Mouse (Mus musculus) hindbrain, embryonic 15.5 days (tissue): Measurements from ENCODE around the gene Cacnb2. TPM values are rescaled to one million over a fixed set of nuclear protein-coding genes. Genes with fewer than 3 reads are reported as not detected.

ENCODE experiments used
- ATAC-seq: fragments of 200-750 bp; cut with Nextera tagmentation; 2 replicates; pipeline ENCODE4 v1.8.0; 2017; ENCODE audit warnings: low read depth, moderate number of reproducible peaks, moderate TSS enrichment; ENCODE audit not compliant: low FRiP score
- H3K27ac ChIP-seq: fragments of 300-500 bp; sonication (generic); replicated peaks from 2 replicates; pipeline ENCODE4 v1.5.1; 2015; ENCODE audit warnings: mild to moderate bottlenecking, inconsistent platforms
- H3K27me3 ChIP-seq: fragments of 300-500 bp; sonication (generic); 2 replicates; pipeline ENCODE4 v1.6.1; 2015; ENCODE audit warnings: control low read depth, inconsistent platforms
- H3K36me3 ChIP-seq: fragments of 300-500 bp; sonication (generic); 2 replicates; pipeline ENCODE4 v1.6.1; 2015; ENCODE audit warnings: control low read depth, inconsistent platforms
- H3K4me1 ChIP-seq: fragments of 300-500 bp; sonication (generic); replicated peaks from 2 replicates; pipeline ENCODE4 v1.6.1; 2015; ENCODE audit warnings: control low read depth, inconsistent platforms
- H3K4me2 ChIP-seq: fragments of 300-500 bp; sonication (generic); 2 replicates; pipeline ENCODE4 v1.6.1; 2015; ENCODE audit warnings: moderate library complexity, mild to moderate bottlenecking, inconsistent platforms
- H3K4me3 ChIP-seq: fragments of 300-500 bp; sonication (generic); 2 replicates; pipeline ENCODE4 v1.5.1; 2015; ENCODE audit warnings: mild to moderate bottlenecking, inconsistent platforms
- H3K9ac ChIP-seq: fragments of 300-500 bp; sonication (generic); 2 replicates; pipeline ENCODE4 v1.6.1; 2015; ENCODE audit warnings: inconsistent platforms
- H3K9me3 ChIP-seq: fragments of 300-500 bp; sonication (generic); 2 replicates; pipeline ENCODE4 v1.6.1; 2016; ENCODE audit warnings: control low read depth, inconsistent platforms
- WGBS: fragments of 180-500 bp; shearing (Covaris S2); methylation state at CpG from one replicate; pipeline ENCODE4 v1.1.7; 2015; 5-methylcytosine and 5-hydroxymethylcytosine counted together
- polyA plus RNA-seq: library from polyadenylated mRNA; unstranded; fragments of >200 nt; fragmentation: Nextera tagmentation; extraction: Ambion mirVana; gene quantifications from 2 replicates; pipeline ENCODE4 v1.2.1, GENCODE M21; 2015

The Cacnb2 gene
- polyA plus RNA-seq, 1 experiment from 2014 or later, result 7.5 TPM

- Histone ChIP-seq H3K27me3 (no peaks in the 10 kb centered on the region), H3K4me3 (no peak overlapping the region), H3K4me1 (no peaks in the 10 kb centered on the region), H3K36me3 (no peaks in the 10 kb centered on the region), H3K9ac (no peak overlapping the region), H3K4me2 (no peak overlapping the region), H3K9me3 (no peaks in the 10 kb centered on the region), H3K27ac (no peak overlapping the region)
- no peak for ATAC-seq
- WGBS, result 18% methylated on average over 1 of the region's 1 CpGs
These were observed 62.3 kb downstream of the Cacnb2 start for GRCm38 (mm10) chr2:14665213-14665612.

- ATAC-seq, result no peak
- Histone ChIP-seq H3K4me1 (no peaks in the 10 kb centered on the region), H3K27me3 (no peaks in the 10 kb centered on the region), H3K9me3 (no peaks in the 10 kb centered on the region), H3K4me2 (no peak overlapping the region), H3K9ac (no peak overlapping the region), H3K36me3 (no peaks in the 10 kb centered on the region), H3K27ac (no peak overlapping the region), H3K4me3 (no peak overlapping the region)
- 99% methylated on average over 8 of the region's 8 CpGs for WGBS
These were observed 69.2 kb downstream of the Cacnb2 start for GRCm38 (mm10) chr2:14672117-14672516.

- no peaks in the 10 kb centered on the region for H3K4me1 ChIP-seq
- no peak overlapping the region for H3K4me2 ChIP-seq
- no peaks in the 10 kb centered on the region for H3K36me3 ChIP-seq
- H3K27me3 ChIP-seq, result no peaks in the 10 kb centered on the region
- H3K9ac ChIP-seq, result no peak overlapping the region
- no peak overlapping the region for H3K27ac ChIP-seq
- peak; percentile 69 for ATAC-seq
- WGBS, result 23% methylated on average over 6 of the region's 6 CpGs
- no peaks in the 10 kb centered on the region for H3K9me3 ChIP-seq
- H3K4me3 ChIP-seq, result no peak overlapping the region
These were observed 74.1 kb downstream of the Cacnb2 start for GRCm38 (mm10) chr2:14676885-14677516.

GRCm38 (mm10) chr2:14684231-14684630, 81.3 kb downstream of the Cacnb2 start:
- Histone ChIP-seq H3K9ac (no peak overlapping the region), H3K27ac (no peak overlapping the region), H3K4me3 (no peak overlapping the region), H3K27me3 (no peaks in the 10 kb centered on the region), H3K4me2 (no peak overlapping the region), H3K36me3 (no peaks in the 10 kb centered on the region), H3K4me1 (no peaks in the 10 kb centered on the region), H3K9me3 (no peaks in the 10 kb centered on the region)
- ATAC-seq, result no peak

GRCm38 (mm10) chr2:14702973-14703645, 100.2 kb downstream of the Cacnb2 start:
- Histone ChIP-seq H3K27ac (no peak overlapping the region), H3K36me3 (no peaks in the 10 kb centered on the region), H3K4me1 (no peaks in the 10 kb centered on the region), H3K9ac (no peak overlapping the region), H3K4me3 (no peak overlapping the region), H3K27me3 (no peaks in the 10 kb centered on the region), H3K9me3 (no peaks in the 10 kb centered on the region), H3K4me2 (no peak overlapping the region)
- ATAC-seq, result no peak
- WGBS, result 85% methylated on average over 1 of the region's 1 CpGs

GRCm38 (mm10) chr2:14703676-14704075, 100.8 kb downstream of the Cacnb2 start:
- Histone ChIP-seq H3K4me1 (no peaks in the 10 kb centered on the region), H3K27ac (no peak overlapping the region), H3K27me3 (no peaks in the 10 kb centered on the region), H3K4me3 (no peak overlapping the region), H3K4me2 (no peak overlapping the region), H3K36me3 (no peaks in the 10 kb centered on the region), H3K9me3 (no peaks in the 10 kb centered on the region), H3K9ac (no peak overlapping the region)
- ATAC-seq, result no peak
- whole genome bisulfite sequencing, result 90% methylated on average over 4 of the region's 4 CpGs

- ATAC-seq, result no peak
- H3K9ac ChIP-seq, result no peak overlapping the region
- H3K9me3 ChIP-seq, result no peaks in the 10 kb centered on the region
- H3K4me2 ChIP-seq, result no peak overlapping the region
- 91% methylated on average over 8 of the region's 8 CpGs for WGBS
- no peaks in the 10 kb centered on the region for H3K4me1 ChIP-seq
- no peaks in the 10 kb centered on the region for H3K36me3 ChIP-seq
- H3K27me3 ChIP-seq, result no peaks in the 10 kb centered on the region
- no peak overlapping the region for H3K4me3 ChIP-seq
- H3K27ac ChIP-seq, result no peak overlapping the region
These were observed 107.4 kb downstream of the Cacnb2 start for GRCm38 (mm10) chr2:14710247-14710646.

- WGBS, result 91% methylated on average over 2 of the region's 2 CpGs
- ATAC-seq, result peak; percentile 56; the same call in 1 of the 2 replicates
- H3K4me2 ChIP-seq, result no peak overlapping the region
- H3K36me3 ChIP-seq, result no peaks in the 10 kb centered on the region
- no peak overlapping the region for H3K27ac ChIP-seq
- H3K9me3 ChIP-seq, result no peaks in the 10 kb centered on the region
- H3K9ac ChIP-seq, result no peak overlapping the region
- H3K27me3 ChIP-seq, result no peaks in the 10 kb centered on the region
- no peaks in the 10 kb centered on the region for H3K4me1 ChIP-seq
- no peak overlapping the region for H3K4me3 ChIP-seq
These were observed 108.9 kb downstream of the Cacnb2 start for GRCm38 (mm10) chr2:14711751-14712150.

GRCm38 (mm10) chr2:14713049-14713448, 110.2 kb downstream of the Cacnb2 start:
- Histone ChIP-seq H3K9ac (no peak overlapping the region), H3K4me1 (no peaks in the 10 kb centered on the region), H3K27me3 (no peaks in the 10 kb centered on the region), H3K27ac (no peak overlapping the region), H3K4me2 (no peak overlapping the region), H3K9me3 (no peaks in the 10 kb centered on the region), H3K36me3 (no peaks in the 10 kb centered on the region), H3K4me3 (no peak overlapping the region)
- WGBS, result 84% methylated on average over 3 of the region's 3 CpGs
- no peak for ATAC-seq

GRCm38 (mm10) chr2:14716666-14717065, 113.8 kb downstream of the Cacnb2 start:
- H3K36me3 ChIP-seq, result no peaks in the 10 kb centered on the region
- ATAC-seq, result no peak
- 41% methylated on average over 1 of the region's 1 CpGs for WGBS
- H3K27ac ChIP-seq, result no peak overlapping the region
- H3K4me1 ChIP-seq, result no peaks in the 10 kb centered on the region
- no peak overlapping the region for H3K4me2 ChIP-seq
- H3K4me3 ChIP-seq, result no peak overlapping the region
- no peak overlapping the region for H3K9ac ChIP-seq
- H3K9me3 ChIP-seq, result no peaks in the 10 kb centered on the region
- H3K27me3 ChIP-seq, result no peaks in the 10 kb centered on the region

GRCm38 (mm10) chr2:14719119-14719718, 116.3 kb downstream of the Cacnb2 start:
- H3K27ac ChIP-seq, result no peak overlapping the region
- no peaks in the 10 kb centered on the region for H3K36me3 ChIP-seq
- H3K4me1 ChIP-seq, result no peaks in the 10 kb centered on the region
- 95% methylated on average over 9 of the region's 9 CpGs for WGBS
- H3K9ac ChIP-seq, result no peak overlapping the region
- no peaks in the 10 kb centered on the region for H3K9me3 ChIP-seq
- H3K27me3 ChIP-seq, result no peaks in the 10 kb centered on the region
- no peak for ATAC-seq
- no peak overlapping the region for H3K4me2 ChIP-seq
- H3K4me3 ChIP-seq, result no peak overlapping the region

- Histone ChIP-seq H3K4me3 (no peak overlapping the region), H3K4me2 (no peak overlapping the region), H3K27me3 (no peaks in the 10 kb centered on the region), H3K4me1 (no peaks in the 10 kb centered on the region), H3K27ac (no peak overlapping the region), H3K9ac (no peak overlapping the region), H3K9me3 (no peaks in the 10 kb centered on the region), H3K36me3 (no peaks in the 10 kb centered on the region)
- ATAC-seq, result no peak
These were observed 122.5 kb downstream of the Cacnb2 start for GRCm38 (mm10) chr2:14725437-14725836.
